Mouse (Mus musculus) testis, postnatal 14 days (tissue): ENCODE data around the gene Cycs.
A peak's percentile ranks its signal among the peaks of the same experiment; 100 is the strongest.

Experiments used
- DNase-seq: peaks from one replicate; pipeline ENCODE4 v3.0.0; 2021; ENCODE audit warnings: low spot score

Gene Cycs

GRCm38 (mm10) chr6:50545412-50546043 lies 20.8 kb downstream of the Cycs start:
- DNase-seq = no peak

- DNase-seq = no peak
Measured at GRCm38 (mm10) chr6:50542535-50542934, 23.8 kb downstream of the Cycs start.

DNA sequence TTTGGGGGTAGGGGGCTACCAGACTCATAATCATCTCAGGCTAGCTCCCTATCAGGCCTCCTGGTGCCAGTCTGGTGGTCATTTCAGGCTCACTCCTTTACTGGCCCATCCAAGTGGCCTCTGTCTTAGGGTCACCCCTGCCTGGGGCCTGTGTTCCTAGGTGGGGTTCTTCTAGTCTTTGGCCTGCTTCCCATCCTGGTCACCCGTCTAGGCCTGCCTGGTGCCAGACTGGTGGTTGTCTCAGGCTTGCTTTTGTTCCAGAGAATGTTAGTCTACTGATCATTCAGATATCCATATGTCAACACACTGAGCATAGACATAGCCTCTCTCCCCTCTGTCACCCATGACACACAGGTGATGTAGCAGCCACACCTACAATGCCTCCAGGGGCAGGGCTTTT lies 26.7 kb downstream of the Cycs start:
- DNase-seq = no peak

DNA sequence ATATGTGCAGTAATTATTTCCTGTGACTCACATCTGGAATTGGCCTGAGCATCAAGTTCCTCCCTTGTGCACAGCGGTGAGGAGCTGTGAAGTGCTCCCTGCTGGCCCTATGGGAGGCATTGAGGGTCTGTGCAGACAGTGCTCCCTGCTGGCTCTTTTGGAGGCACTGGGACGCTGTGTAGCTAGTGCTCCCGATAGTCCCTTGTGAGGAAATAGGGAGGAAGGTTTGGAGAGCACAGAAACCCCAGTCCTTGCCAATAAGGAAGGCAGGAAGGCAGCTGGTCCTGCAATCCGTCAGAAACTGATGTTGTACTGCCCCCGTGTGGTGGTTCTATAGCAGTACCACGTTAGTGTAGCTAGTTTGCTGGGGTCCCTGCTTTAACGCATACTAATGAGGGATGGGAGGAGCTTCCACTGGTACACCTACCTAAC lies 29.9 kb downstream of the Cycs start:
- peak; percentile 62 for DNase-seq

DNA sequence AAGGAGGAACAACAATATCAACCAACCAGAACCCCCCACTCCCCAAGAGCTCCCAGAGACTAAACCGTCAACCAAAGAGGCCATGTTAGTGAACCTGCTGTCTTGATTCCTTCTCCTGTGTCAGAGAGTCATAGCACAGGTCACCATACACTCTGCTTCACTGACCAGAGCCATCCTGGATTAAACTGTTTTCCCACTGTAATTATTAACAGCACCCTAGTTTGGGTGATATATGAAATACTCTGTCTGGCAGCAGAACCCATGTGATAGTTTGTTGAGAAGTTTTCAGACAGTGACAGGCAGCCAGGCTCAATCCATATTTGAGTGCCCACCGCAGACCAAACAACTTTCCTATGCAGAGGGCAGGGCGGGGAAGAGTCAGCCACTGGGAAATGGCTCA lies 31.0 kb downstream of the Cycs start:
- DNase-seq = no peak

- peak; percentile 24 for DNase-seq
Measured at GRCm38 (mm10) chr6:50531920-50532319, 34.4 kb downstream of the Cycs start.

DNA sequence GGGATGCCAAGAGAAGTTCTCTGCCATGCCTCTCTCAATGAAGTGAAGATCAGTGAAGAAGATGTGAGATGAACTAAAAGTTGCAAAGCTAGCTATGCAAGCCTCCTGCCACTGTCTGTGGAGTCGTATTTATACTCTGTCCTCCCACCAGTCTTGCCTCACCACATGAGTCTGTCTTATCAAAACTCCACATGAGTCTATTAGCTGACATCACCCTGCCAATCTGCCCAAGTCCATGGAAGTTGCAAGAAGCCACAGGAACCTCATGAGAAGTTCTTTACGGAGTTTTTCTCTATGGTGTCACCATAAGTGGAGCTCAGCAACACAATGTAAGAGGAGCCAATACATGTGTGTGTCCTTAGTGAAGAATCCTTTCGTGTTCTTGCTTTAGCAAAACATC lies 35.3 kb downstream of the Cycs start:
- no peak for DNase-seq

GRCm38 (mm10) chr6:50529194-50529593 lies 37.1 kb downstream of the Cycs start:
- no peak for DNase-seq

GRCm38 (mm10) chr6:50527416-50527815 lies 38.9 kb downstream of the Cycs start:
- DNase-seq = no peak

GRCm38 (mm10) chr6:50526597-50527024 lies 39.7 kb downstream of the Cycs start:
- DNase-seq = peak; percentile 49

DNA sequence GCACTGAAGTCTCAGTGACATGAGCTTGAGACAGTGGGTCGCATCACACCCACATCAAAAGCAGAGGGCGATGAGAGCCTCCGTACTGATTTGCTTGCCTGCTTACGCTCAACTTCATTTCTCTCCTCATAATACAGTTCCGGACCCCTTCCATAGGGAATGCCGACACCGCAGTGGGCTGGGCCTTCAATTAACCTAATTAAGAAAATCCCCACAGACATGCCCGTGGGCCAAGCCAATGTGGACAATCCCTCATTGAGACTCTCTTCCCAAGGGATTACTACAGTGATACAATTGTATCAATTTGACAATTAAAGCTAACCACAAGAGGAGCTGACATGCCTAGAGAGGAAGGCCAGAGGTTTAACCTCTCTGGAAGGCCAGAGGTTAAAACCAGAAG lies 40.5 kb downstream of the Cycs start:
- DNase-seq = peak; percentile 36

- DNase-seq = no peak
Measured at GRCm38 (mm10) chr6:50524261-50524896, 42.0 kb downstream of the Cycs start.

DNA sequence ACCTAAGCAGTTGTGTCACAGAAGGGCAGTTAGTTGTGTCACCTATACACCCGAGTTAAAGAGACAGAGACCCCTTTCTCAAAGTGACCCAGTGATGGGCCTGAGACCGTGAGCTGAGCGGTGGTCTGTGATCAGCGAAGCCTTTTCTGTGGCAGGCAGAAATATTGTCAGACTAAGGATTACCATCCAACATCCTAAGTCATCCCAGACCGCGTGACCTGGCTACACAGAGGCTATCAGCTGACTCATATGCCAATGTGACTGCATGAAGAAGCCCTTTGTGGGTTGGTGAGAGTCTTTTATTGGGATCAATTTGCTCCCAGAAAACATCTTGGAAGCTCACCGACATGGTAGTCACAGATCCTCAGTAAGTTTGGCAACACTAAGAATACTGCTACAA lies 43.6 kb downstream of the Cycs start:
- DNase-seq = no peak

- no peak for DNase-seq
Measured at GRCm38 (mm10) chr6:50521532-50522135, 44.7 kb downstream of the Cycs start.

DNA sequence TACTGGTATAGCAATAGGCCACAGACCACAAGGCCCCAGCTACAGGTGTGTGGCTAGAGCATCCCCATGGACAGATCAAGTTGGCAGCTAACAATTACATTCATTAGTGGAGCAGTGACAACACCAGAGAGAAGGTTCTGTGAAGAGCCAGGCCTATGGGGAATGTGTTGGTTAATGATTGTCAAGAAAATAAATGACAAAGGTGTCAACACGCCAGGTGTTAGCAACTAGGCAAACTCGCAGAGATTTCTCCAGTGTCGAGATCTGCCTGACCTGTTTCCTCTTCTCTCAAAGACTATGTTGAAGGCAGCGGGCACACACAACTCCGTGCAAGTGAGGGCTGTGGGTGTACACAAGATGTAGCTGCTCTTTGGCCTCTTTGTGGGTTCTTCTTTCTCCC lies 46.2 kb downstream of the Cycs start:
- DNase-seq = no peak

GRCm38 (mm10) chr6:50518371-50518770 lies 48.0 kb downstream of the Cycs start:
- no peak for DNase-seq
